Mouse (Mus musculus) G1E-ER4 (cell line): Measurements from ENCODE around the gene Trim54. TPM values are rescaled to one million over a fixed set of nuclear protein-coding genes. Genes with fewer than 3 reads are reported as not detected.

Source experiments
- GATA1 ChIP-seq: IDR thresholded peaks from one replicate; pipeline ENCODE4 v1.8.0; 2012; ENCODE audit warnings: low read length, inconsistent platforms
- polyA plus RNA-seq: library from polyadenylated mRNA; stranded (reverse); fragments of >175 nt; gene quantifications from 2 replicates; pipeline ENCODE4 v1.2.3, GENCODE M21; 2012

Gene Trim54
- polyA plus RNA-seq, 1 experiment, result not detected

- TF ChIP-seq GATA1, result no peak
These were observed 21.9 kb downstream of the Trim54 start, which contains the start of gene Ucn for GRCm38 (mm10) chr5:31138241-31138967. Gene Ucn, minus strand, starts transcription at chr5:31138829.

GRCm38 (mm10) chr5:31138968-31139425 is 22.5 kb downstream of the Trim54 start:
- TF ChIP-seq GATA1, result no peak

GRCm38 (mm10) chr5:31149781-31150180 is 33.3 kb downstream of the Trim54 start:
- no peak for TF ChIP-seq GATA1

GRCm38 (mm10) chr5:31151746-31152145 is 35.2 kb downstream of the Trim54 start:
- TF ChIP-seq GATA1, result no peak

GRCm38 (mm10) chr5:31153516-31154151 is 37.1 kb downstream of the Trim54 start:
- TF ChIP-seq GATA1, result no peak

- TF ChIP-seq GATA1, result no peak
These were observed 37.6 kb downstream of the Trim54 start, which contains the start of gene Mpv17 for GRCm38 (mm10) chr5:31154152-31154553. Gene Mpv17, minus strand, starts transcription at chr5:31154251.

GRCm38 (mm10) chr5:31162462-31162861 is 46.0 kb downstream of the Trim54 start:
- no peak for TF ChIP-seq GATA1

GRCm38 (mm10) chr5:31164878-31165277 is 48.4 kb downstream of the Trim54 start:
- TF ChIP-seq GATA1, result no peak

GRCm38 (mm10) chr5:31168630-31169029 is 52.1 kb downstream of the Trim54 start:
- TF ChIP-seq GATA1, result no peak

GRCm38 (mm10) chr5:31179301-31179765 is 62.8 kb downstream of the Trim54 start:
- no peak for TF ChIP-seq GATA1

GRCm38 (mm10) chr5:31179766-31180630 is 63.5 kb downstream of the Trim54 start, which contains the start of the genes Gm29609 and Gtf3c2:
Gene Gm29609, minus strand, starts transcription at chr5:31179911.
Gene Gtf3c2, minus strand, starts transcription at chr5:31180144.
- TF ChIP-seq GATA1, result no peak

- TF ChIP-seq GATA1, result no peak
These were observed 64.8 kb downstream of the Trim54 start for GRCm38 (mm10) chr5:31181183-31181770.

GRCm38 (mm10) chr5:31183678-31184077 is 67.2 kb downstream of the Trim54 start:
- no peak for TF ChIP-seq GATA1

Other genes starting within 250 kb of the Trim54 start
- 28.5 and 36.1 TPM in 2 replicates for gene Tmem214, start 248.7 kb upstream of the Trim54 start, polyA plus RNA-seq
- gene Agbl5, start 228.0 kb upstream of the Trim54 start, polyA plus RNA-seq, result 34.9 and 40.4 TPM in 2 replicates
- gene Ost4, start 208.9 kb upstream of the Trim54 start, polyA plus RNA-seq, result 72.2 and 79.8 TPM in 2 replicates
- gene Emilin1, start 203.3 kb upstream of the Trim54 start, polyA plus RNA-seq, result 1.3 and 1.7 TPM in 2 replicates
- gene Khk, start 195.3 kb upstream of the Trim54 start, polyA plus RNA-seq, result 38.7 and 67.1 TPM in 2 replicates
- gene Cgref1, start 171.1 kb upstream of the Trim54 start, polyA plus RNA-seq, result not detected in 2 replicates
- gene Preb, start 156.4 kb upstream of the Trim54 start, polyA plus RNA-seq, result 52.8 and 78.2 TPM in 2 replicates
- not detected in 2 replicates for gene Tcf23, start 148.1 kb upstream of the Trim54 start, polyA plus RNA-seq
- 15.6 and 22.3 TPM in 2 replicates for gene Atraid, start 68.4 kb upstream of the Trim54 start, polyA plus RNA-seq
- gene Slc5a6, start 67.8 kb upstream of the Trim54 start, polyA plus RNA-seq, result 5.7 and 15.3 TPM in 2 replicates
- gene Cad, start 61.9 kb upstream of the Trim54 start, polyA plus RNA-seq, result 640 and 661 TPM in 2 replicates
- gene Dnajc5g, start 10.4 kb upstream of the Trim54 start, polyA plus RNA-seq, result not detected in 2 replicates
- gene Slc30a3, start 8.5 kb upstream of the Trim54 start, polyA plus RNA-seq, result not detected in 2 replicates
- not detected in 2 replicates for gene Ucn, start 22.1 kb downstream of the Trim54 start, polyA plus RNA-seq
- 25.8 and 30.0 TPM in 2 replicates for gene Mpv17, start 37.5 kb downstream of the Trim54 start, polyA plus RNA-seq
- gene Gm29609, start 63.2 kb downstream of the Trim54 start, polyA plus RNA-seq, result 0.95 and 12.6 TPM in 2 replicates
- gene Gtf3c2, start 63.4 kb downstream of the Trim54 start, polyA plus RNA-seq, result 68.0 and 86.7 TPM in 2 replicates
- 48.5 and 68.0 TPM in 2 replicates for gene Snx17, start 76.5 kb downstream of the Trim54 start, polyA plus RNA-seq
- gene Eif2b4, start 76.7 kb downstream of the Trim54 start, polyA plus RNA-seq, result 235 and 311 TPM in 2 replicates
- 24.4 and 32.0 TPM in 2 replicates for gene Zfp513, start 85.6 kb downstream of the Trim54 start, polyA plus RNA-seq
- gene Ppm1g, start 104.0 kb downstream of the Trim54 start, polyA plus RNA-seq, result 408 and 497 TPM in 2 replicates
- gene Nrbp1, start 124.2 kb downstream of the Trim54 start, polyA plus RNA-seq, result 14.4 and 18.7 TPM in 2 replicates
- gene Gm9970, start 124.5 kb downstream of the Trim54 start, polyA plus RNA-seq, result 0.16 and 0.54 TPM in 2 replicates
- gene Krtcap3, start 135.0 kb downstream of the Trim54 start, polyA plus RNA-seq, result 8.9 and 12.1 TPM in 2 replicates
- 24.8 and 33.1 TPM in 2 replicates for gene Ift172, start 174.4 kb downstream of the Trim54 start, polyA plus RNA-seq
- not detected in 2 replicates for gene Fndc4, start 179.4 kb downstream of the Trim54 start, polyA plus RNA-seq
- gene Gckr, start 180.7 kb downstream of the Trim54 start, polyA plus RNA-seq, result 0.03 and 0.08 TPM in 2 replicates